Mouse (Mus musculus) small intestine, adult 2 months (tissue): Measurements from ENCODE around the gene Tfip11. TPM values are rescaled to one million over a fixed set of nuclear protein-coding genes. Genes with fewer than 3 reads are reported as not detected.

Source experiments
- H3K27ac ChIP-seq: fragments of 200-500 bp; 2 replicates; pipeline ENCODE4 v1.5.1; 2012; ENCODE audit warnings: low read depth, low read length, control low read depth, inconsistent platforms; ENCODE audit not compliant: insufficient read depth
- H3K27me3 ChIP-seq: fragments of 200-500 bp; 2 replicates; pipeline ENCODE4 v1.6.1; 2012; ENCODE audit warnings: mild to moderate bottlenecking, moderate library complexity, low read length, inconsistent platforms; ENCODE audit not compliant: control insufficient read depth, insufficient read depth
- H3K36me3 ChIP-seq: fragments of 200-500 bp; 2 replicates; pipeline ENCODE4 v1.6.1; 2012; ENCODE audit warnings: mild to moderate bottlenecking, low read length, control low read depth, inconsistent platforms; ENCODE audit not compliant: control insufficient read depth, insufficient read depth
- H3K4me1 ChIP-seq: fragments of 200-500 bp; 2 replicates; pipeline ENCODE4 v1.6.1; 2012; ENCODE audit warnings: low read length, inconsistent platforms, mixed read lengths; ENCODE audit not compliant: control insufficient read depth, insufficient read depth, insufficient read length
- H3K4me3 ChIP-seq: fragments of 200-500 bp; 2 replicates; pipeline ENCODE4 v1.5.1; 2012; ENCODE audit warnings: low read depth, mild to moderate bottlenecking, control low read depth, inconsistent platforms, low read length, moderate library complexity
- CTCF ChIP-seq: fragments of 200-500 bp; IDR thresholded peaks from 2 replicates; pipeline ENCODE4 v1.5.1; 2012; ENCODE audit warnings: low read depth, mild to moderate bottlenecking, control low read depth, inconsistent platforms, low read length, moderate library complexity, mixed read lengths; ENCODE audit not compliant: insufficient replicate concordance, insufficient read length; ENCODE audit errors: extremely low read depth
- POLR2A ChIP-seq: fragments of 200-500 bp; IDR thresholded peaks from 2 replicates; pipeline ENCODE4 v1.6.1; 2012; ENCODE audit warnings: low read depth, mild to moderate bottlenecking, control low read depth, inconsistent platforms, low read length, moderate library complexity
- WGBS: fragments of 180-500 bp; shearing (Covaris S2); methylation state at CpG from one replicate; pipeline ENCODE4 v1.1.7; 2018; 5-methylcytosine and 5-hydroxymethylcytosine counted together
- polyA plus RNA-seq: library from polyadenylated mRNA; depleted of rRNA; stranded (reverse); fragments of >200 nt; gene quantifications from 2 replicates; pipeline ENCODE4 v1.2.3, GENCODE M21; 2012

Gene Tfip11
- polyA plus RNA-seq, 1 experiment: 40.0 TPM

- H3K4me1 ChIP-seq: no peaks in the 10 kb centered on the region; the same call in 1 of the 2 replicates
- peaks cover 30% of the 10 kb centered on the region for H3K36me3 ChIP-seq
- no peak overlapping the region for H3K27ac ChIP-seq
- no peaks in the 10 kb centered on the region for H3K27me3 ChIP-seq
- WGBS: 72% methylated on average over 6 of the region's 6 CpGs
- H3K4me3 ChIP-seq: no peak overlapping the region
- TF ChIP-seq POLR2A (no peak), CTCF (no peak)
Measured at GRCm38 (mm10) chr5:112355493-112355892, 29.3 kb downstream of the Tfip11 start.

- TF ChIP-seq CTCF (no peak), POLR2A (no peak)
- H3K4me1 ChIP-seq: no peaks in the 10 kb centered on the region; the same call in 1 of the 2 replicates
- 65% methylated on average over 13 of the region's 13 CpGs for WGBS
- no peak within 1 kb of the TSS for H3K4me3 ChIP-seq
- H3K36me3 ChIP-seq: peaks cover 27% of the 10 kb centered on the region
- no peaks in the 10 kb centered on the region for H3K27me3 ChIP-seq
- H3K27ac ChIP-seq: no peak within 1 kb of the TSS
Measured at GRCm38 (mm10) chr5:112355910-112356309, 29.8 kb downstream of the Tfip11 start, which contains the start of gene Gm6583. TSS of gene Gm6583 (minus strand) at chr5:112356033.

DNA sequence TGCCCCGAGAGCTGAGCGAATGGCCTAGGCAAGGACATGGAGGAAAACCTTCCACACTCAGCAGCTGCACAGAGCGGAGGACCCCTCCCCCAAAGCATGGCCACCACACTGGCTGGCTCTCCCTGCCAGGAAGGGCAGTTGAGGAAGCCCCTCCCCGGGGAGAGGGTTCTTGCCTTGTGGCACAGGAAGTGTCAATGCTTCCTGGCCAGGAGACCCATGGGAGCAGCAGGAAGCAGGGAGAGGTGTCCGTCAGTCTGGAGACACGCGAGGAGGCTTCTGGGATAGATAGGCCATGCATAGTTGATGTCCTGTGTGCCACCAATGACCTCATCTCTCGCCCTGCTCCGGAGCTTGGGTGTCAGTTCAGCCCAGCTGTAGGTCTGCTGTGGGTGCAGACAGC, 30.2 kb downstream of the Tfip11 start:
- no peak for TF ChIP-seq CTCF
- no peak for TF ChIP-seq POLR2A
- H3K4me1 ChIP-seq: no peaks in the 10 kb centered on the region; the same call in 1 of the 2 replicates
- 89% methylated on average over 9 of the region's 9 CpGs for WGBS
- H3K27me3 ChIP-seq: no peaks in the 10 kb centered on the region
- H3K4me3 ChIP-seq: no peak overlapping the region
- H3K27ac ChIP-seq: no peak overlapping the region
- peaks cover 23% of the 10 kb centered on the region for H3K36me3 ChIP-seq

- WGBS: 79% methylated on average over 4 of the region's 4 CpGs
- Histone ChIP-seq H3K4me1 (no peaks in the 10 kb centered on the region; the same call in 1 of the 2 replicates), H3K27ac (no peak overlapping the region)
Measured at GRCm38 (mm10) chr5:112359520-112359919, 33.4 kb downstream of the Tfip11 start.

DNA sequence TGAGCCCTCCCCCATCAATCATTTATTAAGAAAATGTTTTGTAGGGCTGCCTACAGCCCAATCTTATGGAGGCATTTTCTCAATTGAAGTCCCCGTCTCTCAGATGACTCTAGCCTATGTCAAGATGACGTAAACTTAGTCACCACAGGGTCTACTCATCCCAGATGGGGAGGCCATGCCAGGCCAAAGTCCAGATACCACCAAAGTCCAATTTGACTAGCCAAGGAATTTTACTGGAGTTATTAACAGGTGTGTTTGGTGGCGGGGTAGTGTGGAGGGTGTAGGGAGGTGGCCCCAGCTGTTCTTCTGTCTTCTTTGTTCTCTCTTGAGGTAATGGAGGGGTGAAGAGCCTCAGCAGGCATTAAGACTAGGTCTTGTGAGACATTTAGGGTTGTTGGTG, 33.9 kb downstream of the Tfip11 start:
- Histone ChIP-seq H3K36me3 (peaks cover 27% of the 10 kb centered on the region; the same call in 1 of the 2 replicates), H3K27me3 (no peaks in the 10 kb centered on the region), H3K4me1 (no peaks in the 10 kb centered on the region; the same call in 1 of the 2 replicates), H3K27ac (no peak overlapping the region), H3K4me3 (no peak overlapping the region)
- TF ChIP-seq POLR2A (no peak), CTCF (no peak)
- WGBS: 86% methylated on average over 3 of the region's 3 CpGs

More at GRCm38 (mm10) chr5:112359520-112359919, 33.4 kb downstream of the Tfip11 start:
- no peak overlapping the region for H3K4me3 ChIP-seq
- H3K36me3 ChIP-seq: peaks cover 25% of the 10 kb centered on the region; the same call in 1 of the 2 replicates
- H3K27me3 ChIP-seq: no peaks in the 10 kb centered on the region
- TF ChIP-seq POLR2A (no peak), CTCF (no peak)

GRCm38 (mm10) chr5:112364184-112364797, 38.1 kb downstream of the Tfip11 start:
- TF ChIP-seq POLR2A (no peak), CTCF (no peak)
- H3K27ac ChIP-seq: no peak overlapping the region
- peaks cover 29% of the 10 kb centered on the region for H3K36me3 ChIP-seq
- 84% methylated on average over 10 of the region's 10 CpGs for WGBS
- H3K4me3 ChIP-seq: no peak overlapping the region
- H3K4me1 ChIP-seq: no peaks in the 10 kb centered on the region
- H3K27me3 ChIP-seq: no peaks in the 10 kb centered on the region

DNA sequence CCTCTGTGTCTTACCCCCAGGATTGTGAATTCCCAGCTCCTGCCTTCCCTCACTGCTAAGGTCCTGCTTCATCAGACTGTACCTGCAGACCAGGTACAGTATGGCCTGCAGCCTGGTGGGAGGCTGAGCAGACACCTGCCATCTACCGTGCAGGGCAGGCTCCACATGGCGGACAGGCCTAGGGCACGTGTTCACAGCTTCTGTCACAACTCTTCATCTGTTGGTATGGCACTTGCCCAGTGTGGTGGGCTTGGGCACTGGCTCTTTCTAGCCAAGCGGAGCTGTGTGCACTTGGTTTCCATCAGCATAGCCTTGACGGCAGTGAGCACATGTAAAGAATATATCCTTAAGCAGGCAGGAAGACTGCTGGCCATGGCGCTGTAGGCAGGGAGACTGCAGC, 40.7 kb downstream of the Tfip11 start:
- no peak overlapping the region for H3K4me3 ChIP-seq
- peaks cover 39% of the 10 kb centered on the region for H3K36me3 ChIP-seq
- H3K4me1 ChIP-seq: no peaks in the 10 kb centered on the region
- TF ChIP-seq POLR2A (no peak), CTCF (no peak)
- H3K27me3 ChIP-seq: no peaks in the 10 kb centered on the region
- H3K27ac ChIP-seq: no peak overlapping the region
- WGBS: 95% methylated on average over 6 of the region's 6 CpGs
